Mouse (Mus musculus): ENCODE measurements around the gene Cdh7. TPM values are rescaled to one million over a fixed set of nuclear protein-coding genes. Genes with fewer than 3 reads are reported as not detected.

The Cdh7 gene
- 0.06 TPM for polyA plus RNA-seq (2017; shearing (Covaris generic))

GRCm38 (mm10) chr1:109982064-109982808 is at the start of gene Cdh7:
Cdh7 (plus strand) TSS chr1:109982431.

